ENCODE assay signal across 8 mouse cellular contexts in the genomic region with DNA sequence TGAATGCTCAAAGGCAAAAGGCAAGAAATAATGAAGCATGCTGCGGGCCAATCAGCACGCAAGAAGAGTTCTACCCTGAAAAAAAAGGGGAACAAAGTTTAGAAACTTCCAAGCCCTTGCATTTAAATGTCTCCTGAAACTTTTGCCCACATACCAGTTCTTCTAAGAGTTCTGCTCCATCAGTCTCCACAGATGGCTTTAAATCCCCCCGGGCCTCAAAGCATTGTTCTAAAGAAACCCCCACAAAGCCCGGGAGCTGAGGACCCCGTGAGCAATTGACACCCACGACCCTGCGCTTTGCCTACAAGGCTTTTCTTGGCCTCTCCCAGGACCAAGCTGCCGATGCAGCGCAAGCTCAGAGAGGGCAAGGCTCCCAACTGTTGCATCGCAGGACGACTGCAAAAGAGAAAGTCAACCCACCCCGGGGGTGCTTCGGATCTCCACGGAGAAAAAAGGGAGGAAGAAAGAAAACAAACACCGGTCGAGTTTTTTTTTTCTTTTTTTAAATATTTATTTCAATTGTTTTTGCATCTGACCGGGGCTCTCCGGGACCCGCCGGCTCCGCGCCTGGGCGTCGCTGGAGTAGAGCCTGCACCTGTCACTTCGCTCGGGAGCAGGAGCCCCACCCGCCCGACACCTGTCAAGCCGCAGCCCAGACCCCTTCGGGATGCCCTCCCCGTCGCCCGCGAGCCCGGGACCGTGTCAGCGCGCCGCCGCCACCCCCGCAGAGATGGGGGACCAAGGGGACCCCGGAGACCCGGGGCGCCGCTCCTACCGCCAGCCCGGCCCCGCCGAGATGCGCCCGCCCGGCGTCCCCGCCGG. TPM values are rescaled to one million over a fixed set of nuclear protein-coding genes. Genes with fewer than 3 reads are reported as not detected.
A peak's percentile ranks its signal among the peaks of the same experiment; 100 is the strongest.
DNase-seq lines count a peak whose midpoint lies in the region; ATAC-seq and TF ChIP-seq lines count a peak whose summit lies in the region.

No protein-coding gene starts in this region.

- H3K9me3 ChIP-seq in embryonic facial prominence, embryonic 12.5 days = no peaks in the 10 kb centered on the region
- H3K9me3 ChIP-seq in heart, embryonic 10.5 days = no peaks in the 10 kb centered on the region
- H3K9me3 ChIP-seq in kidney, embryonic 14.5 days (ENCODE audit: control insufficient read depth, low read length) = no peaks in the 10 kb centered on the region
- H3K9me3 ChIP-seq in lung, embryonic 15.5 days = no peaks in the 10 kb centered on the region

- no peaks in the 10 kb centered on the region for H3K36me3 ChIP-seq in embryonic facial prominence, embryonic 12.5 days
- no peaks in the 10 kb centered on the region for H3K36me3 ChIP-seq in heart, embryonic 10.5 days
- no peaks in the 10 kb centered on the region for H3K36me3 ChIP-seq in kidney, embryonic 14.5 days (ENCODE audit: control insufficient read depth, insufficient read depth, low read length)
- no peaks in the 10 kb centered on the region for H3K36me3 ChIP-seq in lung, embryonic 15.5 days

- peak; percentile 35 for ATAC-seq in CD4-positive, CD25-positive, alpha-beta regulatory T cell, adult 4 months
- 0 out of 2 replicates have a peak, but pooled peaks have one; percentile 31 for ATAC-seq in embryonic facial prominence, embryonic 12.5 days (ENCODE audit: insufficient number of reproducible peaks, insufficient read depth, low FRiP score, low TSS enrichment)
- peak; percentile 71 for ATAC-seq in kidney, embryonic 14.5 days (ENCODE audit: low FRiP score, low TSS enrichment)
- peak; percentile 35; the same call in 1 of the 2 replicates for ATAC-seq in lung, embryonic 15.5 days (ENCODE audit: borderline replicate concordance, extremely low read depth, low FRiP score, low TSS enrichment)

- peak overlapping the region; percentile 85 for H3K9ac ChIP-seq in embryonic facial prominence, embryonic 12.5 days
- H3K9ac ChIP-seq in kidney, embryonic 14.5 days (ENCODE audit: low read depth, low read length) = peak overlapping the region; percentile 90
- peak overlapping the region; percentile 72 for H3K9ac ChIP-seq in lung, embryonic 15.5 days

- no peak for TF ChIP-seq POLR2A in olfactory bulb, adult 2 months (IDR thresholded peaks at IDR 0.05; ENCODE audit: insufficient read depth, low read depth, low read length)

- 0 out of 2 replicates have a peak, but pooled peaks cover 4% of the 10 kb centered on the region for H3K4me1 ChIP-seq in embryonic facial prominence, embryonic 12.5 days
- peaks cover 6% of the 10 kb centered on the region for H3K4me1 ChIP-seq in heart, embryonic 10.5 days
- H3K4me1 ChIP-seq in kidney, embryonic 14.5 days (ENCODE audit: control insufficient read depth, insufficient read depth, low read length) = 0 out of 2 replicates have a peak, but pooled peaks cover 4% of the 10 kb centered on the region
- peaks cover 14% of the 10 kb centered on the region for H3K4me1 ChIP-seq in lung, embryonic 15.5 days
- H3K4me1 ChIP-seq in olfactory bulb, adult 2 months (ENCODE audit: control insufficient read depth, insufficient read depth, low read length) = peaks cover 3% of the 10 kb centered on the region; the same call in 1 of the 2 replicates

- peak overlapping the region; percentile 93 for H3K4me3 ChIP-seq in embryonic facial prominence, embryonic 12.5 days
- peak overlapping the region; percentile 96 for H3K4me3 ChIP-seq in heart, embryonic 10.5 days
- H3K4me3 ChIP-seq in kidney, embryonic 14.5 days (ENCODE audit: low read length) = peak overlapping the region; percentile 88
- peak overlapping the region; percentile 96 for H3K4me3 ChIP-seq in lung, embryonic 15.5 days
- H3K4me3 ChIP-seq in olfactory bulb, adult 2 months (ENCODE audit: insufficient read depth, low read depth, low read length) = peak overlapping the region; percentile 100

- H3K27ac ChIP-seq in embryonic facial prominence, embryonic 12.5 days = peak overlapping the region; percentile 92
- peak overlapping the region; percentile 92 for H3K27ac ChIP-seq in heart, embryonic 10.5 days
- peak overlapping the region; percentile 59; the same call in 1 of the 2 replicates for H3K27ac ChIP-seq in kidney, embryonic 14.5 days (ENCODE audit: low read depth, low read length)
- H3K27ac ChIP-seq in lung, embryonic 15.5 days = peak overlapping the region; percentile 86
- peak overlapping the region; percentile 82; the same call in 1 of the 2 replicates for H3K27ac ChIP-seq in olfactory bulb, adult 2 months (ENCODE audit: insufficient read depth, low read depth, low read length)

- under 1% methylated on average over 55 of the region's 55 CpGs for whole genome bisulfite sequencing in embryonic facial prominence, embryonic 12.5 days
- WGBS in heart, embryonic 10.5 days = under 1% methylated on average over 53 of the region's 55 CpGs
- 1% methylated on average over 46 of the region's 55 CpGs for WGBS in kidney, embryonic 14.5 days
- WGBS in lung, embryonic 15.5 days = under 1% methylated on average over 51 of the region's 55 CpGs
- WGBS in olfactory bulb, adult 2 months = under 1% methylated on average over 55 of the region's 55 CpGs

- no peaks in the 10 kb centered on the region for H3K27me3 ChIP-seq in embryonic facial prominence, embryonic 12.5 days
- H3K27me3 ChIP-seq in heart, embryonic 10.5 days (ENCODE audit: insufficient read depth, poor library complexity, severe bottlenecking) = no peaks in the 10 kb centered on the region
- H3K27me3 ChIP-seq in kidney, embryonic 14.5 days (ENCODE audit: control insufficient read depth, insufficient read depth, low read length) = no peaks in the 10 kb centered on the region
- H3K27me3 ChIP-seq in lung, embryonic 15.5 days = no peaks in the 10 kb centered on the region

- H3K4me2 ChIP-seq in embryonic facial prominence, embryonic 12.5 days (replicated peaks) = peak overlapping the region; percentile 89
- peak overlapping the region; percentile 92 for H3K4me2 ChIP-seq in kidney, embryonic 14.5 days (replicated peaks; ENCODE audit: low read depth, low read length)
- H3K4me2 ChIP-seq in lung, embryonic 15.5 days = peak overlapping the region; percentile 95

- TF ChIP-seq CTCF in olfactory bulb, adult 2 months (IDR thresholded peaks at IDR 0.05; ENCODE audit: insufficient read depth, low read depth, low read length) = no peak

- peak; percentile 63 for DNase-seq in adrenal gland, postnatal 14 days
- peak; percentile 78 for DNase-seq in heart, embryonic 10.5 days (ENCODE audit: low spot score)
- peak; percentile 79 for DNase-seq in thymus, postnatal 4 days

RNA-seq across cellular contexts. Expression of a gene that starts 0.8 kb away (rescaled TPM):
- 10 to 100 TPM; 10.0 to 85.9 TPM for polyA plus RNA-seq in CD4-positive, CD25-positive, alpha-beta regulatory T cell, adult 4 months (2017; shearing (Covaris generic))
- 25.8 and 27.1 TPM in 2 replicates for total RNA-seq in adrenal gland, postnatal 14 days (2021)
- polyA plus RNA-seq in embryonic facial prominence, embryonic 12.5 days (2016; fragmentation: Nextera tagmentation; extraction: Ambion mirVana) = 24.3 and 24.6 TPM in 2 replicates
- 7.7 and 9.5 TPM in 2 replicates for polyA plus RNA-seq in heart, embryonic 10.5 days (2016; fragmentation: Nextera tagmentation; extraction: Ambion mirVana)
- 29.9 and 32.7 TPM in 2 replicates for polyA plus RNA-seq in kidney, embryonic 14.5 days (2014; fragmentation: Nextera tagmentation; extraction: Ambion mirVana)
- polyA plus RNA-seq in lung, embryonic 15.5 days (2015; fragmentation: Nextera tagmentation; extraction: Ambion mirVana) = 14.5 and 18.4 TPM in 2 replicates
- 65.2 TPM in 1 of 2 replicates, not detected in the other for polyA plus RNA-seq in olfactory bulb, adult 2 months (2012; ENCODE audit: insufficient read depth, insufficient read length, low replicate concordance, missing spikeins)

Comparison
In these comparisons a context has a peak if more than half of its experiments do, and no peak if none do; other contexts are left out.
1. Peak in every context shown above with its lines: DNase-seq, ATAC-seq, H3K4me3 ChIP-seq and H3K27ac ChIP-seq.